Mouse (Mus musculus) forebrain, embryonic 16.5 days (tissue): ENCODE data around the gene Hs3st1. TPM values are rescaled to one million over a fixed set of nuclear protein-coding genes. Genes with fewer than 3 reads are reported as not detected.
A peak's percentile ranks its signal among the peaks of the same experiment; 100 is the strongest.
"Not testable (repeated sequence)": the region's sequence is repeated elsewhere in the genome, so short reads cannot be mapped to it uniquely, and the experiment has no call there.

Experiments
- ATAC-seq: fragments of 200-750 bp; cut with Nextera tagmentation; 2 replicates; pipeline ENCODE4 v1.8.0; 2017; ENCODE audit warnings: mild to moderate bottlenecking, moderate library complexity
- H3K27ac ChIP-seq: fragments of 300-500 bp; sonication (generic); 2 replicates; pipeline ENCODE4 v1.5.1; 2014; ENCODE audit warnings: low read length, control low read depth
- H3K27me3 ChIP-seq: fragments of 300-500 bp; sonication (generic); replicated peaks from 2 replicates; pipeline ENCODE4 v1.6.1; 2014; ENCODE audit warnings: low read length; ENCODE audit not compliant: control insufficient read depth, insufficient read depth
- H3K36me3 ChIP-seq: fragments of 300-500 bp; sonication (generic); 2 replicates; pipeline ENCODE4 v1.6.1; 2014; ENCODE audit not compliant: control insufficient read depth, insufficient read depth
- H3K4me1 ChIP-seq: fragments of 300-500 bp; sonication (generic); replicated peaks from 2 replicates; pipeline ENCODE4 v1.6.1; 2014; ENCODE audit warnings: low read length; ENCODE audit not compliant: control insufficient read depth, insufficient read depth
- H3K4me2 ChIP-seq: fragments of 300-500 bp; sonication (generic); 2 replicates; pipeline ENCODE4 v1.6.1; 2014; ENCODE audit warnings: mild to moderate bottlenecking, low read length, control low read depth
- H3K4me3 ChIP-seq: fragments of 300-500 bp; sonication (generic); replicated peaks from 2 replicates; pipeline ENCODE4 v1.5.1; 2014; ENCODE audit warnings: mild to moderate bottlenecking, low read length, control low read depth
- H3K9ac ChIP-seq: fragments of 300-500 bp; sonication (generic); replicated peaks from 2 replicates; pipeline ENCODE4 v1.6.1; 2014; ENCODE audit warnings: low read depth, low read length, control low read depth
- H3K9me3 ChIP-seq: fragments of 300-500 bp; sonication (generic); 2 replicates; pipeline ENCODE4 v1.6.1; 2016; ENCODE audit warnings: low read length; ENCODE audit not compliant: control insufficient read depth
- WGBS: fragments of 180-500 bp; shearing (Covaris S2); extraction: QIAGEN DNeasy Blood & Tissue Kit; methylation state at CpG from one replicate; pipeline ENCODE4 v1.1.7; 2014; 5-methylcytosine and 5-hydroxymethylcytosine counted together
- polyA plus RNA-seq: library from polyadenylated mRNA; unstranded; fragments of >200 nt; fragmentation: Nextera tagmentation; extraction: Ambion mirVana; gene quantifications from 2 replicates; pipeline ENCODE4 v1.2.1, GENCODE M21; 2015

The Hs3st1 gene
- polyA plus RNA-seq, result 51.1 and 54.7 TPM in 2 replicates

DNA sequence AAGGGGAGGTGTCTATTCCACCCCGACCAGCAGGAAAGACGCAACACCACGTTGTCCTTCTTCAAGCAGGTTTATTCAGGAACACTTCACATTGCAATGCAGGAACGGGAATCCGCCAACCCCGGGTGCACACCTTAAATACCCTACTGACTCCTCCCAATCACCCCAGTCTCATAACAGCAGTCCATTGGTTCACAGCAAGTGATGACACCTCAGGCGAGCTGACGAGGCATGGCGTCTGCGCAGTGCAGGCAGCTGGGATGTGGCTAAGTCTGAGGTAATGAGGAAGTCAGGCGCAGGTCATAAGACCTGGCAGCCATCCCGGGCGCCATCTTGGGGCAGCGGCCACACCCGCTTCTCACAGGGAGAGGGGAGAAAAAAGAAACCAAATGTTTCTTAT is at the start of gene Hs3st1:
TSS of gene Hs3st1 (minus strand) at position 101 of the 400 bp plus-strand sequence.
- H3K9me3 ChIP-seq, H3K9ac ChIP-seq, H3K36me3 ChIP-seq, H3K4me1 ChIP-seq, H3K27me3 ChIP-seq, H3K4me3 ChIP-seq, ATAC-seq, H3K4me2 ChIP-seq, H3K27ac ChIP-seq: not testable (repeated sequence)
- 95% methylated on average over 15 of the region's 15 CpGs for WGBS

DNA sequence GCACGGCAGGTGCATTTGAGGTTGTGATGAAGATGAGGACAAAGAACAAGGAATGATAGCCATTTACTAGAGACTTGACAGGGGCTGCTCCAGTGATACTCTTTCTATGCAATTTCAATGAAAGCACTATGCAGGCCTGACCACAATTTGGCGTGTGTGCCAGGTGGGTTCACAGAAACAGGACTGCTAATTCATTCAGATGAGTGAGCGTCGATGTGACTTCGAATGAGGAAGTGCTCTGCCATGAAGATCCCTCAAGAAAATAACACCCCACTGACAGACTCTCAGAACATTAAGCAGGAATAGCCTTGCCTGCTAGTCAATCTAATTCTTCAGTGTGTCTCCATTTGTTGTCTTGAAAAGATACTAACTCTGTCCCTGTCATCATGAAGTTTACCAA is 49.4 kb upstream of the Hs3st1 start:
- Histone ChIP-seq H3K9me3 (no peaks in the 10 kb centered on the region), H3K27me3 (no peaks in the 10 kb centered on the region), H3K4me3 (no peak overlapping the region), H3K36me3 (no peaks in the 10 kb centered on the region), H3K4me2 (no peak overlapping the region), H3K4me1 (peaks cover 16% of the 10 kb centered on the region), H3K9ac (no peak overlapping the region), H3K27ac (no peak overlapping the region)
- 60% methylated on average over 5 of the region's 5 CpGs for WGBS
- ATAC-seq, result no peak

DNA sequence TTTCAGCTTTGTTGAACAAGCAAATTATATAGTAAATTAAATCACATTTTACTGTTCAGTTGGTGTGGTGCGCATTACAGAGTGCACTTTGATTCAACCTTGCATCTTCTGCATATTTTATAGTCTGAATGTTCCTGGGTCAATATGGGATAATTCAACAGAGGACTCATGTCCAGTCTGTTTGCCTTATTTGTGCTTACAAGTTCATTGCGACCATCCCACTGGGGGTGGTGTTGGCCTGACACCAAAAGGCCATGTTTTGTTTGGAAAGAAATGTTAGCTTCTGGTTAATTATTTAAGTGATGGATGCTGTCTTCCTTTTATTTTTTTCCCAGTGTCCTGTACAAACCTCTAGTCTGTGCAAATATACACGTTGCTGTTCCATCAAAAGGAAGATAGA is 48.7 kb upstream of the Hs3st1 start:
- no peak overlapping the region for H3K9ac ChIP-seq
- no peaks in the 10 kb centered on the region for H3K27me3 ChIP-seq
- peak; percentile 4; the same call in 1 of the 2 replicates for ATAC-seq
- H3K4me1 ChIP-seq, result peaks cover 16% of the 10 kb centered on the region
- no peak overlapping the region for H3K4me3 ChIP-seq
- H3K27ac ChIP-seq, result peak overlapping the region; percentile 82
- 45% methylated on average over 3 of the region's 3 CpGs for WGBS
- peak overlapping the region; percentile 26; the same call in 1 of the 2 replicates for H3K4me2 ChIP-seq
- no peaks in the 10 kb centered on the region for H3K36me3 ChIP-seq
- H3K9me3 ChIP-seq, result no peaks in the 10 kb centered on the region

DNA sequence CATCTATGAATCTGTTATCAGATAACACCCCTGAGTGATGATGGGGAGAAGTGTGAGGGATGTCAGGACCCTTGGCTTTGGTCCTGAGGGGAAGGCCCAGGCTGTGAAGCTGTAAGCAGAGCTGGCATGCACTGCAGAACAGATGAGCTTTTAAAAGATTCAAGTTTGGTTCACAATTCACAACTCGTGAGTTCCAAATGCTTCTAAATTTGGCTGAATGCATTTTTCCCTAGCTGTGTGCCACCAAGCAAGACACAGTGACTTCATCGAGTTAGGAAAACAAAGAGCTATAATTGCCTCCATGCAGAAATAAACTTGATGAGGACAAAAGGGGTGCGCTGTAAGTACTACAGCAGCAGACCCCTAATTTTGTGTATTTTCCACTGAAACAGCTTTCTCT is 48.2 kb upstream of the Hs3st1 start:
- peak; percentile 94 for ATAC-seq
- Histone ChIP-seq H3K4me2 (peak overlapping the region; percentile 26; the same call in 1 of the 2 replicates), H3K27me3 (no peaks in the 10 kb centered on the region), H3K4me3 (no peak overlapping the region), H3K9ac (no peak overlapping the region), H3K36me3 (no peaks in the 10 kb centered on the region), H3K27ac (peak overlapping the region; percentile 82), H3K9me3 (no peaks in the 10 kb centered on the region), H3K4me1 (peaks cover 16% of the 10 kb centered on the region)
- WGBS, result 17% methylated on average over 3 of the region's 3 CpGs

DNA sequence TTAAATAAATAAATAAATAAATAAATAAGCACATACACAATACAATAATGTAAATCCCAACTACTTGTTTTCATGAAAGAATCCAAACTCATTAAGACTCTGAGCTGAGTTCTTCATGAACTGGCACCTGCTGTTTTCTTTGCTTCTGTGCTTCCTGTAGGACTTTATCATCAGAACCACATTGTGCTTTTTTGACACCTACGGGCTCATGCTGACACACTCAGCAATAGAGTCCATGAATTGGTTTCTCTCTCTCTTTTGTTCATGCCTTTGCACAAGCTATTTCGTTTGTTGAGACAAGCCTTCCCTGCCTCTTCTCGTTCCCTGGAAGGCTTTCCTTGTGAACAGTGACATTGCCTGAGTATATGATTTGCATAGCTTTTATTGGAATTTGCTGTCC is 46.8 kb upstream of the Hs3st1 start:
- ATAC-seq, result no peak
- no peak overlapping the region for H3K9ac ChIP-seq
- H3K4me1 ChIP-seq, result peaks cover 16% of the 10 kb centered on the region
- WGBS, result 54% methylated on average over 3 of the region's 3 CpGs
- H3K9me3 ChIP-seq, result no peaks in the 10 kb centered on the region
- no peak overlapping the region for H3K27ac ChIP-seq
- H3K4me3 ChIP-seq, result no peak overlapping the region
- no peak overlapping the region for H3K4me2 ChIP-seq
- H3K36me3 ChIP-seq, result no peaks in the 10 kb centered on the region
- H3K27me3 ChIP-seq, result no peaks in the 10 kb centered on the region

DNA sequence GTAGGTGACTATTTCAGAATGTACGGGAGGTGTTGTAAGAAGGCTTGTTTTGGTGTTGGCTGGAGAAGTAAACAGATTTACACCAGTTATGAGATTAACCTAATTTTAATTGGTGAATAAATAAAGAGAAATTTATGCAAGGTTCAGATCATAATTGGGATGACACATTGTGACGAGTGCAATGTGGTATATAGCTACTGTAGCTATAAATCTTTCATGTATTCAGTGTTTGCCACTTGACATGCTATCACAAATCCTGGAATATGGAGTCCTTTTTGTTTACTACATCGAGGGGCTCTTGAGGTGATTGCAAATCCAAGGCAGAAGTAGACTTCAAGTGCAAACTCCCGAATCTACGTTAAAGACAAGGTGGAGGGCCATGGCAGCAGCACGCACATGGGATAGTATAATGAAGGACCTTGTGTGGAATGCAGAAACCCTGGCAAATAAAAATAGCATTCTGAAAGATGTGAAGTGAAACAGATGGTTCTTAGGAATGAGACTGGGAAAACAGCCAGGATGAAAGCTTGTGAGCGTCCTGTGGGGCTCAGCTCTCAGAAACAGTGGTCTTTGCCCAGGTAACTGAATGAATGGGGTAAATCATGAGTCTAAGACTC is 21.9 kb upstream of the Hs3st1 start:
- 43% methylated on average over 7 of the region's 7 CpGs for WGBS
- Histone ChIP-seq H3K4me2 (no peak overlapping the region), H3K9me3 (no peaks in the 10 kb centered on the region), H3K9ac (no peak overlapping the region), H3K27me3 (no peaks in the 10 kb centered on the region), H3K36me3 (no peaks in the 10 kb centered on the region), H3K4me1 (peaks cover 7% of the 10 kb centered on the region; the same call in 1 of the 2 replicates), H3K27ac (peak overlapping the region; percentile 48; the same call in 1 of the 2 replicates), H3K4me3 (no peak overlapping the region)
- ATAC-seq, result peak; percentile 89

DNA sequence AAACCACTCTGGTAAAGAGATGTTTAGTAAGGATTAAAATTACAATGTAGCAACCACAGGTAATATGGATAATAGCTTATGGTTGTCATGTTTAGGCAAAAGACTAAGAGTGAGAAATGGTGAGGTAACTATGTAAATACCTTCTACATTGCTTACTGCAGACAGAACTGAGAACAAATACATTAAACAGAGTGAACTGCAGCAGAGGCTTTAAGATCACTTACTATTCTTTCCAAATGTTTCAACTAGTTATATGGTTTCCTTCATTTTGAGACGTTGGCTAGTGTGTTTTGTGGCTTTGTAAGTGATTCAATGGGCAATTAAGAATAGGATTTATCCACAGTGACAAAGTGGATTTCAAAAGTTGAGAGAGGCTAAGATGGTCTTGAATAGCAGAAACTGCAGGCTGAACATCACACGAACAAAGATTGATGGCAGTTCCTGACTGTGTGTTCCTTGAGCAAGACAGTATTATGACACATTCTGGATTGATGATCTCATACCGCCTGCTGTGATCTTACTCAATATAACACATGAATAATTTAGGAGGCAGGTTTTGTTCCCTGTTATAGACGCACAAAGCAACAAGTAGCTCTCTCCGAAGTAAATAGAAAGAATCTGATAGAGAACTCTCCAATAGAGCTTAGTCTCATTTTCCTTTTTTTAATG is 16.5 kb upstream of the Hs3st1 start:
- H3K4me2 ChIP-seq, result no peak overlapping the region
- no peaks in the 10 kb centered on the region for H3K9me3 ChIP-seq
- H3K36me3 ChIP-seq, result no peaks in the 10 kb centered on the region
- H3K9ac ChIP-seq, result no peak overlapping the region
- no peak overlapping the region for H3K27ac ChIP-seq
- peak; percentile 92 for ATAC-seq
- no peak overlapping the region for H3K4me3 ChIP-seq
- 11% methylated on average over 5 of the region's 5 CpGs for WGBS
- H3K27me3 ChIP-seq, result no peaks in the 10 kb centered on the region
- H3K4me1 ChIP-seq, result peaks cover 3% of the 10 kb centered on the region; the same call in 1 of the 2 replicates

DNA sequence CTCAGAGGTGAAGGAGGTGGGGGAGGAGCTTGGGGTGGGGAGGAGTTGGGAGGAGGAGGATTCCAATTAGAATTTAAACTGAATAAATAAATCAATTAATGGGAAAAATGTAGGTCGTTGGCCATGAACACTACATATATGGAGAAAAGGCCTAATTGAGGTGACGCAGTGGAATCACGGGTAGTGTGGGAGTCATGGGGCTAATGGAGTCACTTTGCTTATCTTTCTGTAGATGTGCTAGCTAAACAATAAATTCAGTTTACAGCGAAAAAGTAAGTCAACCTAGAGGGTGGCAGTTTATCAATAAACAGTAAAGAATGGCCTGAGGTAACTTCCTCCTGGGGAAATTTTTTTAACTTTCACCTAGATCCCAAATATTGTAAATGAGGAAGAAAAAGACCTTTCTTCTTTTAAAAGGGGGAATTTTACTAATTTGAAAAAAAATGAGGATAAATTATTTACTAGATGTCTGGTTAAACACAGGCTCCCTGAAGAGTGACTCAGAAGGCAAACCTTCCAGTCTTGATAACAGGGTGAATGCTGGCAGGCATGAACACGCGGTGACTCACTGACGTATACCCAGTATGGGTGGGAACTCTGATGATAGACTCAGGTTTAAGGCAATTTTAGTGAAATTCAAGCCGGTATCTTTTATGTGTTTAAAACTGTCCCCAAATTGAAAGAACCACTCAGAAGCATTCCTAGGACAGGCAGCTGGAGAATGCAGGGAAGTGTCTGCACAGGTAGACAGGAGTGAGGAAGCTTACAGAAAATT is 6.6 kb upstream of the Hs3st1 start:
- Histone ChIP-seq H3K4me3 (no peak overlapping the region), H3K27ac (no peak overlapping the region), H3K9me3 (no peaks in the 10 kb centered on the region), H3K27me3 (0 out of 2 replicates have a peak, but pooled peaks cover 2% of the 10 kb centered on the region), H3K36me3 (no peaks in the 10 kb centered on the region), H3K4me2 (no peak overlapping the region), H3K9ac (no peak overlapping the region), H3K4me1 (no peaks in the 10 kb centered on the region)
- ATAC-seq, result no peak
- WGBS, result 85% methylated on average over 8 of the region's 8 CpGs

DNA sequence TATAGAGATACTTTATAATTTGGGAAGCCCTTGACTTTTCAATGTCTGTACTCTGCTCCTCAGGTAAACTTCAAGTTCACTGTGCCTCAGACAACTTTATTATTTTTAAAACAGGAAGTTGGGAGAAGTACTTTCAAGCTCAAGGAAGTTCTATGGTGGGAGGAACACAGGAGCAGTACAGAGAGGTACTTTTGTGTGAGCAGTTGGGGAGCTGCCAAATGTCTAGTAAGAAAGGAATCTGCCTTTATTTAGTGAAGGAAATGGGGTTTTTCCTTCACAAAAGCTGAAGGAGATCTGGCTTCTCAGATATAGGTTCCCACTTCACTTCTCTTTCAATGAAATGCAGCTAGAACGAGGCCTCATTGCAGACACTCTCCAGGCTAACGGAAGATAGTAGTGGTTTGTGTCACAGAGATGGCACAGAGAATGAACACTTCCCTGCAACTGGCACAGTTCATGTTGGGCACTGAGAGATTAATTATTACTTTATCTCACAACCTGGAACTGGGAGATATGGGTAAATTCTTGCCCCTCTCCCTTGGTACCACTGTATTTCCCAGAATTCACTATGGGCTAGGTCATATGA is 3.7 kb upstream of the Hs3st1 start:
- ATAC-seq, result no peak
- Histone ChIP-seq H3K4me3 (no peak overlapping the region), H3K9ac (no peak overlapping the region), H3K36me3 (no peaks in the 10 kb centered on the region), H3K9me3 (no peaks in the 10 kb centered on the region), H3K4me1 (no peaks in the 10 kb centered on the region), H3K27me3 (0 out of 2 replicates have a peak, but pooled peaks cover 2% of the 10 kb centered on the region), H3K4me2 (no peak overlapping the region), H3K27ac (no peak overlapping the region)
- 40% methylated on average over 2 of the region's 2 CpGs for WGBS
